Mouse (Mus musculus) neural tube, embryonic 11.5 days (tissue): Measurements from ENCODE around the gene Sars. TPM values are rescaled to one million over a fixed set of nuclear protein-coding genes. Genes with fewer than 3 reads are reported as not detected.

Experiments used
- ATAC-seq: fragments of 200-750 bp; cut with Nextera tagmentation; 2 replicates; pipeline ENCODE4 v1.8.0; 2017; ENCODE audit warnings: moderate number of reproducible peaks, mild to moderate bottlenecking, moderate TSS enrichment, moderate library complexity; ENCODE audit not compliant: insufficient read depth, low FRiP score, low TSS enrichment
- DNase-seq: peaks from one replicate; pipeline ENCODE4 v3.0.0-alpha.2; 2015; ENCODE audit warnings: low spot score
- H3K27ac ChIP-seq: fragments of 300-500 bp; sonication (generic); 2 replicates; pipeline ENCODE4 v1.5.1; 2014; ENCODE audit warnings: low read depth, mild to moderate bottlenecking, low read length
- H3K27me3 ChIP-seq: fragments of 300-500 bp; sonication (generic); 2 replicates; pipeline ENCODE4 v1.6.1; 2014; ENCODE audit warnings: mild to moderate bottlenecking, low read length, mixed read lengths; ENCODE audit not compliant: control insufficient read depth, insufficient read depth
- H3K36me3 ChIP-seq: fragments of 300-500 bp; sonication (generic); 2 replicates; pipeline ENCODE4 v1.6.1; 2014; ENCODE audit warnings: mild to moderate bottlenecking, low read length, moderate library complexity, mixed read lengths; ENCODE audit not compliant: control insufficient read depth, insufficient read depth
- H3K4me1 ChIP-seq: fragments of 300-500 bp; sonication (generic); 2 replicates; pipeline ENCODE4 v1.6.1; 2014; ENCODE audit warnings: low read length, mixed read lengths; ENCODE audit not compliant: control insufficient read depth, insufficient read depth
- H3K4me2 ChIP-seq: fragments of 300-500 bp; sonication (generic); 2 replicates; pipeline ENCODE4 v1.6.1; 2014; ENCODE audit warnings: low read depth, mild to moderate bottlenecking, moderate library complexity
- H3K4me3 ChIP-seq: fragments of 300-500 bp; sonication (generic); 2 replicates; pipeline ENCODE4 v1.5.1; 2014; ENCODE audit warnings: low read depth, low read length
- H3K9ac ChIP-seq: fragments of 300-500 bp; sonication (generic); 2 replicates; pipeline ENCODE4 v1.6.1; 2014; ENCODE audit warnings: mild to moderate bottlenecking, low read length
- H3K9me3 ChIP-seq: fragments of 300-500 bp; sonication (generic); 2 replicates; pipeline ENCODE4 v1.6.1; 2016; ENCODE audit warnings: low read length; ENCODE audit not compliant: control insufficient read depth
- WGBS: fragments of 180-500 bp; shearing (Covaris S2); extraction: QIAGEN DNeasy Blood & Tissue Kit; methylation state at CpG from one replicate; pipeline ENCODE4 v1.1.7; 2014; 5-methylcytosine and 5-hydroxymethylcytosine counted together
- polyA plus RNA-seq: library from polyadenylated mRNA; unstranded; fragments of >200 nt; fragmentation: Nextera tagmentation; extraction: Ambion mirVana; gene quantifications from 2 replicates; pipeline ENCODE4 v1.2.1, GENCODE M21; 2014

Sars gene
- polyA plus RNA-seq, 1 experiment from 2014 or later = 216 TPM

- DNase-seq = no peak
- no peak overlapping the region; the same call in 1 of the 2 replicates for H3K9ac ChIP-seq
- ATAC-seq = no peak
Measured at GRCm38 (mm10) chr3:108406306-108406885, 38.6 kb downstream of the Sars start.

GRCm38 (mm10) chr3:108405536-108406305, 39.3 kb downstream of the Sars start:
- H3K4me1 ChIP-seq = peaks cover 27% of the 10 kb centered on the region
- WGBS = 43% methylated on average over 13 of the region's 14 CpGs
- H3K9ac ChIP-seq = 0 out of 2 replicates have a peak overlapping the region, but pooled peaks have one; percentile 19
- H3K4me2 ChIP-seq = peak overlapping the region; percentile 22
- H3K36me3 ChIP-seq = peaks cover 21% of the 10 kb centered on the region
- peak overlapping the region; percentile 66 for H3K27ac ChIP-seq
- no peak overlapping the region for H3K4me3 ChIP-seq
- no peaks in the 10 kb centered on the region for H3K27me3 ChIP-seq
- peak; percentile 43 for DNase-seq
- no peaks in the 10 kb centered on the region for H3K9me3 ChIP-seq
- peak; percentile 9 for ATAC-seq

More at GRCm38 (mm10) chr3:108406306-108406885, 38.6 kb downstream of the Sars start:
- WGBS = 81% methylated on average over 24 of the region's 24 CpGs
- peaks cover 32% of the 10 kb centered on the region for H3K4me1 ChIP-seq
- H3K36me3 ChIP-seq = peaks cover 18% of the 10 kb centered on the region
- 0 out of 2 replicates have a peak overlapping the region, but pooled peaks have one; percentile 42 for H3K27ac ChIP-seq
- H3K27me3 ChIP-seq = no peaks in the 10 kb centered on the region
- no peak overlapping the region for H3K4me3 ChIP-seq
- H3K9me3 ChIP-seq = no peaks in the 10 kb centered on the region
- no peak overlapping the region for H3K4me2 ChIP-seq

GRCm38 (mm10) chr3:108402528-108402920, 42.5 kb downstream of the Sars start:
- DNase-seq (no peak), ATAC-seq (no peak)
- Histone ChIP-seq H3K9me3 (no peaks in the 10 kb centered on the region), H3K27me3 (no peaks in the 10 kb centered on the region), H3K27ac (no peak overlapping the region), H3K9ac (no peak overlapping the region), H3K4me3 (no peak overlapping the region), H3K4me2 (no peak overlapping the region), H3K4me1 (peaks cover 12% of the 10 kb centered on the region), H3K36me3 (peaks cover 31% of the 10 kb centered on the region)
- 89% methylated on average over 15 of the region's 15 CpGs for WGBS

- H3K4me1 ChIP-seq = peaks cover 12% of the 10 kb centered on the region
- peak; percentile 79 for ATAC-seq
- 0 out of 2 replicates have a peak overlapping the region, but pooled peaks have one; percentile 19 for H3K4me2 ChIP-seq
- H3K36me3 ChIP-seq = peaks cover 33% of the 10 kb centered on the region
- no peak overlapping the region; the same call in 1 of the 2 replicates for H3K9ac ChIP-seq
- H3K27me3 ChIP-seq = no peaks in the 10 kb centered on the region
- 37% methylated on average over 22 of the region's 22 CpGs for WGBS
- H3K4me3 ChIP-seq = no peak overlapping the region
- H3K27ac ChIP-seq = no peak overlapping the region
- no peaks in the 10 kb centered on the region for H3K9me3 ChIP-seq
- peak; percentile 89 for DNase-seq
Measured at GRCm38 (mm10) chr3:108401692-108402527, 43.1 kb downstream of the Sars start.

- no peaks in the 10 kb centered on the region for H3K27me3 ChIP-seq
- DNase-seq (no peak), ATAC-seq (no peak)
- H3K36me3 ChIP-seq = peaks cover 34% of the 10 kb centered on the region
- H3K4me3 ChIP-seq = no peak overlapping the region
- H3K27ac ChIP-seq = no peak overlapping the region
- no peaks in the 10 kb centered on the region for H3K9me3 ChIP-seq
- WGBS = 80% methylated on average over 5 of the region's 5 CpGs
- H3K4me2 ChIP-seq = no peak overlapping the region
- 0 out of 2 replicates have a peak, but pooled peaks cover 3% of the 10 kb centered on the region for H3K4me1 ChIP-seq
- H3K9ac ChIP-seq = no peak overlapping the region
Measured at GRCm38 (mm10) chr3:108400442-108400841, 44.6 kb downstream of the Sars start.

- no peaks in the 10 kb centered on the region for H3K27me3 ChIP-seq
- ATAC-seq (no peak), DNase-seq (no peak)
- 89% methylated on average over 9 of the region's 9 CpGs for WGBS
- H3K9ac ChIP-seq = no peak overlapping the region
- H3K27ac ChIP-seq = no peak overlapping the region
- H3K36me3 ChIP-seq = peaks cover 33% of the 10 kb centered on the region
- H3K4me2 ChIP-seq = no peak overlapping the region
- H3K4me1 ChIP-seq = no peaks in the 10 kb centered on the region
- H3K4me3 ChIP-seq = no peak overlapping the region
- no peaks in the 10 kb centered on the region for H3K9me3 ChIP-seq
Measured at GRCm38 (mm10) chr3:108398281-108398680, 46.7 kb downstream of the Sars start.

- no peak overlapping the region for H3K27ac ChIP-seq
- DNase-seq (no peak), ATAC-seq (no peak)
- peaks cover 14% of the 10 kb centered on the region for H3K36me3 ChIP-seq
- WGBS = 52% methylated on average over 15 of the region's 15 CpGs
- H3K9me3 ChIP-seq = no peaks in the 10 kb centered on the region
- H3K4me1 ChIP-seq = no peaks in the 10 kb centered on the region
- no peaks in the 10 kb centered on the region for H3K27me3 ChIP-seq
- H3K4me2 ChIP-seq = no peak overlapping the region
- H3K4me3 ChIP-seq = no peak overlapping the region
- no peak overlapping the region for H3K9ac ChIP-seq
Measured at GRCm38 (mm10) chr3:108392793-108393192, 52.2 kb downstream of the Sars start.

- Histone ChIP-seq H3K9me3 (no peaks in the 10 kb centered on the region), H3K4me2 (no peak overlapping the region), H3K27ac (no peak overlapping the region), H3K4me1 (no peaks in the 10 kb centered on the region), H3K4me3 (no peak overlapping the region), H3K36me3 (peaks cover 11% of the 10 kb centered on the region), H3K9ac (no peak overlapping the region), H3K27me3 (no peaks in the 10 kb centered on the region)
- no peak for DNase-seq
- 19% methylated on average over 10 of the region's 10 CpGs for WGBS
- ATAC-seq = no peak
Measured at GRCm38 (mm10) chr3:108392299-108392698, 52.7 kb downstream of the Sars start.
